Mouse (Mus musculus) ES-Bruce4 (cell line): ENCODE results near the gene Slc35a3.

ENCODE experiments used
- CTCF ChIP-seq: IDR thresholded peaks from one replicate; pipeline ENCODE4 v1.8.1; 2011; ENCODE audit warnings: low read depth, low read length
- EP300 ChIP-seq: IDR thresholded peaks from 2 replicates; pipeline ENCODE4 v1.6.1; 2011; ENCODE audit warnings: low read depth, low read length; ENCODE audit not compliant: insufficient read depth
- POLR2A ChIP-seq: IDR thresholded peaks from one replicate; pipeline ENCODE4 v1.8.1; 2011; ENCODE audit warnings: low read length; ENCODE audit not compliant: insufficient read depth

- TF ChIP-seq CTCF, result no peak
- no peak for TF ChIP-seq POLR2A
- no peak for TF ChIP-seq EP300
Measured at GRCm38 (mm10) chr3:116659856-116660430, 52.7 kb downstream of the Slc35a3 start.
